Mouse (Mus musculus) heart, embryonic 12.5 days (tissue): Measurements from ENCODE around the gene Retsat. TPM values are rescaled to one million over a fixed set of nuclear protein-coding genes. Genes with fewer than 3 reads are reported as not detected.

Experiments
- ATAC-seq: fragments of 200-750 bp; cut with Nextera tagmentation; 2 replicates; pipeline ENCODE4 v1.8.0; 2017; ENCODE audit warnings: moderate TSS enrichment, moderate library complexity; ENCODE audit not compliant: insufficient number of reproducible peaks, low FRiP score
- H3K27ac ChIP-seq: fragments of 300-500 bp; sonication (generic); 2 replicates; pipeline ENCODE4 v1.5.1; 2016; ENCODE audit warnings: mild to moderate bottlenecking, moderate library complexity; ENCODE audit not compliant: poor library complexity, severe bottlenecking
- H3K27me3 ChIP-seq: fragments of 300-500 bp; sonication (generic); replicated peaks from 2 replicates; pipeline ENCODE4 v1.6.1; 2016; ENCODE audit warnings: mild to moderate bottlenecking, moderate library complexity
- H3K36me3 ChIP-seq: fragments of 300-500 bp; sonication (generic); 2 replicates; pipeline ENCODE4 v1.6.1; 2016; ENCODE audit warnings: mild to moderate bottlenecking, moderate library complexity
- H3K4me1 ChIP-seq: fragments of 300-500 bp; sonication (generic); replicated peaks from 2 replicates; pipeline ENCODE4 v1.6.1; 2016; ENCODE audit warnings: mild to moderate bottlenecking
- H3K4me2 ChIP-seq: fragments of 300-500 bp; sonication (generic); 2 replicates; pipeline ENCODE4 v1.6.1; 2016; ENCODE audit warnings: mild to moderate bottlenecking, moderate library complexity
- H3K4me3 ChIP-seq: fragments of 300-500 bp; sonication (generic); 2 replicates; pipeline ENCODE4 v1.5.1; 2016; ENCODE audit warnings: mild to moderate bottlenecking
- H3K9ac ChIP-seq: fragments of 300-500 bp; sonication (generic); 2 replicates; pipeline ENCODE4 v1.6.1; 2016; ENCODE audit warnings: mild to moderate bottlenecking, moderate library complexity
- H3K9me3 ChIP-seq: fragments of 300-500 bp; sonication (generic); replicated peaks from 2 replicates; pipeline ENCODE4 v1.6.1; 2016; ENCODE audit warnings: mild to moderate bottlenecking, moderate library complexity
- WGBS: fragments of 180-500 bp; shearing (Covaris S2); methylation state at CpG from one replicate; pipeline ENCODE4 v1.1.7; 2016; 5-methylcytosine and 5-hydroxymethylcytosine counted together
- polyA plus RNA-seq: library from polyadenylated mRNA; unstranded; fragments of >200 nt; fragmentation: Nextera tagmentation; extraction: Ambion mirVana; gene quantifications from 2 replicates; pipeline ENCODE4 v1.2.1, GENCODE M21; 2016

Retsat gene
- polyA plus RNA-seq, 1 experiment from 2014 or later, result 13.8 TPM

GRCm38 (mm10) chr6:72608662-72609184 is 10.4 kb downstream of the Retsat start:
- H3K36me3 ChIP-seq, result peaks cover 79% of the 10 kb centered on the region

GRCm38 (mm10) chr6:72610261-72610660 is 12.0 kb downstream of the Retsat start:
- H3K4me2 ChIP-seq, result no peak overlapping the region
- H3K27me3 ChIP-seq, result no peaks in the 10 kb centered on the region
- no peaks in the 10 kb centered on the region for H3K9me3 ChIP-seq
- H3K4me1 ChIP-seq, result peaks cover 22% of the 10 kb centered on the region
- H3K9ac ChIP-seq, result no peak overlapping the region
- no peak overlapping the region for H3K27ac ChIP-seq
- ATAC-seq, result no peak
- WGBS, result 56% methylated on average over 4 of the region's 4 CpGs
- H3K36me3 ChIP-seq, result peaks cover 70% of the 10 kb centered on the region
- no peak overlapping the region for H3K4me3 ChIP-seq

More at GRCm38 (mm10) chr6:72608662-72609184, 10.4 kb downstream of the Retsat start:
- Histone ChIP-seq H3K27me3 (no peaks in the 10 kb centered on the region), H3K27ac (no peak overlapping the region), H3K9ac (no peak overlapping the region), H3K4me3 (no peak overlapping the region), H3K4me2 (no peak overlapping the region), H3K4me1 (peaks cover 10% of the 10 kb centered on the region; the same call in 1 of the 2 replicates), H3K9me3 (no peaks in the 10 kb centered on the region)
- 90% methylated on average over 4 of the region's 4 CpGs for WGBS
- no peak for ATAC-seq

- peak overlapping the region; percentile 83 for H3K9ac ChIP-seq
- ATAC-seq, result no peak
- H3K36me3 ChIP-seq, result peaks cover 33% of the 10 kb centered on the region
- H3K4me2 ChIP-seq, result peak overlapping the region; percentile 96
- no peaks in the 10 kb centered on the region for H3K9me3 ChIP-seq
- peak overlapping the region; percentile 89 for H3K4me3 ChIP-seq
- WGBS, result 57% methylated on average over 2 of the region's 2 CpGs
- H3K4me1 ChIP-seq, result peaks cover 33% of the 10 kb centered on the region
- no peaks in the 10 kb centered on the region for H3K27me3 ChIP-seq
- no peak overlapping the region for H3K27ac ChIP-seq
Observed at GRCm38 (mm10) chr6:72615151-72615550, 16.9 kb downstream of the Retsat start.

- Histone ChIP-seq H3K27ac (no peak overlapping the region), H3K4me2 (peak overlapping the region; percentile 96)
Observed at GRCm38 (mm10) chr6:72615561-72616375, 17.5 kb downstream of the Retsat start.

GRCm38 (mm10) chr6:72616643-72617288 is 18.5 kb downstream of the Retsat start, which contains the start of gene Tgoln1:
Gene Tgoln1 (minus strand): TSS chr6:72617000.
- WGBS, result under 1% methylated on average over 41 of the region's 41 CpGs
- H3K27ac ChIP-seq, result peak within 1 kb of the TSS; percentile 88
- peak within 1 kb of the TSS; percentile 83 for H3K9ac ChIP-seq
- peaks cover 20% of the 10 kb centered on the region for H3K36me3 ChIP-seq
- peak within 1 kb of the TSS; percentile 89 for H3K4me3 ChIP-seq
- H3K27me3 ChIP-seq, result no peaks in the 10 kb centered on the region
- H3K4me2 ChIP-seq, result peak within 1 kb of the TSS; percentile 96
- ATAC-seq, result peak; percentile 95
- H3K4me1 ChIP-seq, result peaks cover 26% of the 10 kb centered on the region
- H3K9me3 ChIP-seq, result no peaks in the 10 kb centered on the region

More at GRCm38 (mm10) chr6:72615561-72616375, 17.5 kb downstream of the Retsat start:
- Histone ChIP-seq H3K4me1 (peaks cover 27% of the 10 kb centered on the region), H3K9me3 (no peaks in the 10 kb centered on the region), H3K27me3 (no peaks in the 10 kb centered on the region), H3K36me3 (peaks cover 30% of the 10 kb centered on the region), H3K9ac (peak overlapping the region; percentile 83), H3K4me3 (peak overlapping the region; percentile 89)
- WGBS, result 16% methylated on average over 25 of the region's 25 CpGs
- ATAC-seq, result no peak

GRCm38 (mm10) chr6:72619734-72620532 is 21.7 kb downstream of the Retsat start:
- 38% methylated on average over 12 of the region's 12 CpGs for WGBS
- Histone ChIP-seq H3K9ac (no peak overlapping the region), H3K9me3 (no peaks in the 10 kb centered on the region), H3K27ac (peak overlapping the region; percentile 54; the same call in 1 of the 2 replicates), H3K4me1 (peaks cover 17% of the 10 kb centered on the region), H3K4me2 (no peak overlapping the region), H3K27me3 (no peaks in the 10 kb centered on the region), H3K36me3 (no peaks in the 10 kb centered on the region), H3K4me3 (no peak overlapping the region)
- ATAC-seq, result no peak

- H3K9me3 ChIP-seq, result no peaks in the 10 kb centered on the region
- H3K4me2 ChIP-seq, result no peak overlapping the region
- no peaks in the 10 kb centered on the region for H3K27me3 ChIP-seq
- H3K27ac ChIP-seq, result no peak overlapping the region
- H3K4me3 ChIP-seq, result no peak overlapping the region
- H3K4me1 ChIP-seq, result peaks cover 7% of the 10 kb centered on the region
- H3K36me3 ChIP-seq, result no peaks in the 10 kb centered on the region
- no peak overlapping the region for H3K9ac ChIP-seq
- WGBS, result 46% methylated on average over 5 of the region's 5 CpGs
- ATAC-seq, result no peak
Observed at GRCm38 (mm10) chr6:72620920-72621319, 22.6 kb downstream of the Retsat start.

GRCm38 (mm10) chr6:72622917-72623316 is 24.6 kb downstream of the Retsat start:
- Histone ChIP-seq H3K4me2 (no peak overlapping the region), H3K27me3 (no peaks in the 10 kb centered on the region), H3K36me3 (peaks cover 16% of the 10 kb centered on the region), H3K4me3 (no peak overlapping the region), H3K9ac (no peak overlapping the region), H3K27ac (no peak overlapping the region), H3K9me3 (no peaks in the 10 kb centered on the region), H3K4me1 (no peaks in the 10 kb centered on the region)
- 30% methylated on average over 3 of the region's 3 CpGs for WGBS
- no peak for ATAC-seq

- Histone ChIP-seq H3K9ac (no peak overlapping the region), H3K36me3 (peaks cover 24% of the 10 kb centered on the region), H3K9me3 (no peaks in the 10 kb centered on the region), H3K4me1 (no peaks in the 10 kb centered on the region), H3K4me2 (no peak overlapping the region), H3K27ac (no peak overlapping the region), H3K4me3 (no peak overlapping the region), H3K27me3 (no peaks in the 10 kb centered on the region)
- no peak for ATAC-seq
- 77% methylated on average over 8 of the region's 8 CpGs for WGBS
Observed at GRCm38 (mm10) chr6:72623661-72624402, 25.6 kb downstream of the Retsat start.

- ATAC-seq, result no peak
- Histone ChIP-seq H3K27me3 (no peaks in the 10 kb centered on the region), H3K9ac (no peak overlapping the region), H3K4me3 (no peak overlapping the region), H3K4me1 (no peaks in the 10 kb centered on the region), H3K27ac (no peak overlapping the region), H3K4me2 (no peak overlapping the region), H3K36me3 (peaks cover 46% of the 10 kb centered on the region), H3K9me3 (no peaks in the 10 kb centered on the region)
- 77% methylated on average over 7 of the region's 7 CpGs for WGBS
Observed at GRCm38 (mm10) chr6:72626391-72626790, 28.1 kb downstream of the Retsat start.
